Mouse (Mus musculus) heart, adult 2 months (tissue): ENCODE results near the gene Fhdc1.

Experiments
- EP300 ChIP-seq: fragments of 200-500 bp; IDR thresholded peaks from 2 replicates; pipeline ENCODE4 v1.6.1; 2011; ENCODE audit warnings: low read depth, low read length, control low read depth; ENCODE audit not compliant: insufficient read depth
- POLR2A ChIP-seq: fragments of 200-500 bp; IDR thresholded peaks from 2 replicates; pipeline ENCODE4 v1.6.1; 2011; ENCODE audit warnings: mild to moderate bottlenecking, low read depth, low read length, control low read depth; ENCODE audit not compliant: insufficient read depth

GRCm38 (mm10) chr3:84431257-84431656, 49.0 kb downstream of the Fhdc1 start:
- TF ChIP-seq POLR2A (no peak), EP300 (no peak)
